Mouse (Mus musculus) midbrain, embryonic 12.5 days (tissue): ENCODE measurements at regions not wholly inside any gene's neighbourhood (a gene's known extent, or its start where the extent isn't known, plus 50 kb on each side); places are given as distances from the start of the nearest gene placed in this dataset.

Experiments
- ATAC-seq: fragments of 200-750 bp; cut with Nextera tagmentation; 2 replicates; pipeline ENCODE4 v1.8.0; 2017; ENCODE audit warnings: low read depth, moderate TSS enrichment, moderate library complexity; ENCODE audit not compliant: low FRiP score
- H3K27ac ChIP-seq: fragments of 300-500 bp; sonication (generic); replicated peaks from 2 replicates; pipeline ENCODE4 v1.5.1; 2016; ENCODE audit warnings: mild to moderate bottlenecking
- H3K27me3 ChIP-seq: fragments of 300-500 bp; sonication (generic); 2 replicates; pipeline ENCODE4 v1.6.1; 2016; ENCODE audit warnings: mild to moderate bottlenecking
- H3K36me3 ChIP-seq: fragments of 300-500 bp; sonication (generic); 2 replicates; pipeline ENCODE4 v1.6.1; 2016
- H3K4me1 ChIP-seq: fragments of 300-500 bp; sonication (generic); 2 replicates; pipeline ENCODE4 v1.6.1; 2016
- H3K4me2 ChIP-seq: fragments of 300-500 bp; sonication (generic); replicated peaks from 2 replicates; pipeline ENCODE4 v1.6.1; 2016; ENCODE audit warnings: mild to moderate bottlenecking, moderate library complexity
- H3K4me3 ChIP-seq: fragments of 300-500 bp; sonication (generic); 2 replicates; pipeline ENCODE4 v1.5.1; 2016; ENCODE audit warnings: mild to moderate bottlenecking
- H3K9ac ChIP-seq: fragments of 300-500 bp; sonication (generic); replicated peaks from 2 replicates; pipeline ENCODE4 v1.6.1; 2016; ENCODE audit warnings: mild to moderate bottlenecking, moderate library complexity
- H3K9me3 ChIP-seq: fragments of 300-500 bp; sonication (generic); 2 replicates; pipeline ENCODE4 v1.6.1; 2016; ENCODE audit warnings: mild to moderate bottlenecking
- WGBS: fragments of 180-500 bp; shearing (Covaris S2); methylation state at CpG from one replicate; pipeline ENCODE4 v1.1.7; 2016; 5-methylcytosine and 5-hydroxymethylcytosine counted together

- Histone ChIP-seq H3K27me3 (no peaks in the 10 kb centered on the region), H3K36me3 (no peaks in the 10 kb centered on the region), H3K4me1 (no peaks in the 10 kb centered on the region), H3K4me3 (no peak overlapping the region), H3K9me3 (no peaks in the 10 kb centered on the region), H3K4me2 (no peak overlapping the region), H3K9ac (no peak overlapping the region), H3K27ac (no peak overlapping the region)
- ATAC-seq = 0 out of 2 replicates have a peak, but pooled peaks have one; percentile 9
- 91% methylated on average over 3 of the region's 3 CpGs for WGBS
These were observed 889.5 kb downstream of the Ankrd7 start for GRCm38 (mm10) chr6:19755647-19756046.

- Histone ChIP-seq H3K4me2 (no peak overlapping the region), H3K9me3 (no peaks in the 10 kb centered on the region), H3K27me3 (no peaks in the 10 kb centered on the region), H3K27ac (no peak overlapping the region), H3K9ac (no peak overlapping the region), H3K4me3 (no peak overlapping the region), H3K36me3 (no peaks in the 10 kb centered on the region), H3K4me1 (no peaks in the 10 kb centered on the region)
- 92% methylated on average over 1 of the region's 1 CpGs for WGBS
- no peak for ATAC-seq
These were observed 899.3 kb downstream of the Ankrd7 start for GRCm38 (mm10) chr6:19765410-19765809.
